Mouse (Mus musculus) megakaryocyte, embryonic 14.5 days (primary cell): ENCODE measurements around the gene Gata3. TPM values are rescaled to one million over a fixed set of nuclear protein-coding genes. Genes with fewer than 3 reads are reported as not detected.

Experiments
- H3K27me3 ChIP-seq: replicated peaks from 2 replicates; pipeline ENCODE3; 2012; ENCODE audit warnings: inconsistent platforms
- H3K36me3 ChIP-seq: replicated peaks from 2 replicates; pipeline ENCODE3; 2012; ENCODE audit warnings: low read length, inconsistent platforms, mixed read lengths
- H3K4me1 ChIP-seq: 2 replicates; pipeline ENCODE4 v1.6.1; 2012; ENCODE audit warnings: inconsistent platforms
- H3K4me3 ChIP-seq: replicated peaks from 2 replicates; pipeline ENCODE3; 2012; ENCODE audit warnings: moderate library complexity, mild to moderate bottlenecking, inconsistent platforms
- H3K9me3 ChIP-seq: 2 replicates; pipeline ENCODE4 v1.6.1; 2012; ENCODE audit warnings: inconsistent platforms
- FLI1 ChIP-seq: IDR thresholded peaks from 2 replicates; pipeline ENCODE4 v1.6.1; 2012; ENCODE audit warnings: low read length, inconsistent platforms, mixed read lengths
- GATA1 ChIP-seq: IDR thresholded peaks from 3 replicates; pipeline ENCODE4 v1.6.1; 2012; ENCODE audit warnings: mixed read lengths, low read length, inconsistent platforms, borderline replicate concordance
- polyA plus RNA-seq: library from polyadenylated mRNA; stranded (reverse); fragments of >175 nt; gene quantifications from 2 replicates; pipeline ENCODE4 v1.2.3, GENCODE M21; 2012; ENCODE audit warnings: low replicate concordance; ENCODE audit not compliant: insufficient read depth

Gene Gata3
- 0.36 TPM in 1 of 2 replicates, not detected in the other for polyA plus RNA-seq

GRCm38 (mm10) chr2:9889651-9890183 is at the start of gene Gata3:
Gene Gata3, minus strand, starts transcription at chr2:9890034.
- Histone ChIP-seq H3K4me1 (peaks cover 37% of the 10 kb centered on the region), H3K9me3 (no peaks in the 10 kb centered on the region), H3K36me3 (no peaks in the 10 kb centered on the region), H3K4me3 (peak within 1 kb of the TSS; percentile 93), H3K27me3 (peaks cover 91% of the 10 kb centered on the region)
- TF ChIP-seq FLI1 (no peak), GATA1 (no peak)

- TF ChIP-seq FLI1 (no peak), GATA1 (no peak)
- peaks cover 23% of the 10 kb centered on the region for H3K36me3 ChIP-seq
- H3K9me3 ChIP-seq = no peaks in the 10 kb centered on the region
- no peaks in the 10 kb centered on the region for H3K27me3 ChIP-seq
- peaks cover 4% of the 10 kb centered on the region; the same call in 1 of the 2 replicates for H3K4me1 ChIP-seq
- no peak overlapping the region for H3K4me3 ChIP-seq
Measured at GRCm38 (mm10) chr2:9939250-9939649, 49.4 kb upstream of the Gata3 start.

- H3K4me3 ChIP-seq = no peak overlapping the region
- no peaks in the 10 kb centered on the region for H3K27me3 ChIP-seq
- no peaks in the 10 kb centered on the region for H3K9me3 ChIP-seq
- peaks cover 23% of the 10 kb centered on the region for H3K36me3 ChIP-seq
- TF ChIP-seq GATA1 = no peak
- TF ChIP-seq FLI1 = no peak
- peaks cover 4% of the 10 kb centered on the region; the same call in 1 of the 2 replicates for H3K4me1 ChIP-seq
Measured at GRCm38 (mm10) chr2:9935965-9936364, 46.1 kb upstream of the Gata3 start.

- Histone ChIP-seq H3K27me3 (no peaks in the 10 kb centered on the region), H3K9me3 (no peaks in the 10 kb centered on the region), H3K36me3 (peaks cover 24% of the 10 kb centered on the region), H3K4me1 (peaks cover 31% of the 10 kb centered on the region), H3K4me3 (no peak overlapping the region)
- TF ChIP-seq FLI1 (no peak), GATA1 (no peak)
Measured at GRCm38 (mm10) chr2:9926905-9927283, 37.1 kb upstream of the Gata3 start.

GRCm38 (mm10) chr2:9926194-9926904 is 36.5 kb upstream of the Gata3 start:
- no peaks in the 10 kb centered on the region for H3K27me3 ChIP-seq
- H3K4me1 ChIP-seq = peaks cover 37% of the 10 kb centered on the region
- TF ChIP-seq GATA1 = no peak
- TF ChIP-seq FLI1 = no peak
- H3K4me3 ChIP-seq = no peak overlapping the region
- peaks cover 24% of the 10 kb centered on the region for H3K36me3 ChIP-seq
- no peaks in the 10 kb centered on the region for H3K9me3 ChIP-seq

- peaks cover 59% of the 10 kb centered on the region for H3K36me3 ChIP-seq
- H3K9me3 ChIP-seq = no peaks in the 10 kb centered on the region
- H3K4me1 ChIP-seq = peaks cover 25% of the 10 kb centered on the region
- no peak overlapping the region for H3K4me3 ChIP-seq
- TF ChIP-seq FLI1 (no peak), GATA1 (no peak)
- H3K27me3 ChIP-seq = no peaks in the 10 kb centered on the region
Measured at GRCm38 (mm10) chr2:9918691-9919471, 29.0 kb upstream of the Gata3 start.

- Histone ChIP-seq H3K4me3 (no peak overlapping the region), H3K4me1 (peaks cover 25% of the 10 kb centered on the region), H3K9me3 (no peaks in the 10 kb centered on the region), H3K36me3 (peaks cover 52% of the 10 kb centered on the region), H3K27me3 (no peaks in the 10 kb centered on the region)
- no peak for TF ChIP-seq FLI1
- no peak for TF ChIP-seq GATA1
Measured at GRCm38 (mm10) chr2:9917602-9918001, 27.8 kb upstream of the Gata3 start.

GRCm38 (mm10) chr2:9905995-9906394 is 16.2 kb upstream of the Gata3 start:
- H3K4me3 ChIP-seq = peak overlapping the region; percentile 67
- peaks cover 29% of the 10 kb centered on the region for H3K27me3 ChIP-seq
- no peaks in the 10 kb centered on the region for H3K9me3 ChIP-seq
- H3K36me3 ChIP-seq = no peaks in the 10 kb centered on the region
- TF ChIP-seq FLI1 (no peak), GATA1 (no peak)
- peaks cover 15% of the 10 kb centered on the region for H3K4me1 ChIP-seq

- H3K36me3 ChIP-seq = no peaks in the 10 kb centered on the region
Measured at GRCm38 (mm10) chr2:9903854-9904560, 14.2 kb upstream of the Gata3 start.

GRCm38 (mm10) chr2:9897846-9898245 is 8.0 kb upstream of the Gata3 start:
- Histone ChIP-seq H3K4me3 (no peak overlapping the region), H3K9me3 (no peaks in the 10 kb centered on the region), H3K4me1 (peaks cover 19% of the 10 kb centered on the region), H3K27me3 (peaks cover 85% of the 10 kb centered on the region), H3K36me3 (no peaks in the 10 kb centered on the region)
- TF ChIP-seq GATA1 (no peak), FLI1 (no peak)

More at GRCm38 (mm10) chr2:9903854-9904560, 14.2 kb upstream of the Gata3 start:
- peaks cover 41% of the 10 kb centered on the region for H3K27me3 ChIP-seq
- peak overlapping the region; percentile 67 for H3K4me3 ChIP-seq
- peaks cover 11% of the 10 kb centered on the region for H3K4me1 ChIP-seq
- no peaks in the 10 kb centered on the region for H3K9me3 ChIP-seq
- TF ChIP-seq GATA1 (no peak), FLI1 (no peak)
